In the genomic region with DNA sequence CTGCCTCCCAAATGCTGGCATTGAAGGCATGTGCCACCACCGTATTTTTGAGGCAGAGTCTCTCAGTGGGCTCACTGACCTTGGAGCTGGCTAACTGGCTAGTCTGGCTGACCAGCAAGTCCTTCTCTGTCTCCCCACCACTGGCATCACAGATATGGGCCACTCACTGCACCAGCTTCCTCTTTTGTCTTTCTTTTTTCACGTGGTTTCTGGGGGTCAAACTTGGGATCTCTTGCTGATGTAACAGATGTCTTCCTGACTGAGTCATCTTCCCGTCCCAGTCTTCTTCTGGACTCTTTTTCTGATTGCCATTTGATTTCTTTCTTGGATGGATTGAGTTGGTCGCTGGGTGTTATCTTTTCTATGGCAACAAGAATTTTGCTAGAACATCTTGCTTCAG, we compare ENCODE assay signal across 15 mouse cellular contexts.
"Had no signal": no experiment of that assay in that cellular context is flagged by ENCODE, and none has a peak within 500 bp of the region (broad histone marks: within the 10 kb centered on the region; RNA-seq: fewer than 3 reads in every experiment).

No protein-coding gene starts in this region.

- H3K4me2 ChIP-seq: limb, embryonic 15.5 days; liver, embryonic 12.5 days; lung, embryonic 14.5 days had no signal

- H3K4me1 ChIP-seq: liver, embryonic 12.5 days; megakaryocyte, embryonic 14.5 days had no signal

- H3K9me3 ChIP-seq: kidney, embryonic 15.5 days; limb, embryonic 15.5 days; liver, embryonic 12.5 days; midbrain, embryonic 13.5 days; neural tube, embryonic 13.5 days had no signal

- H3K4me3 ChIP-seq: kidney, embryonic 15.5 days; limb, embryonic 15.5 days; liver, embryonic 12.5 days; megakaryocyte, embryonic 14.5 days; midbrain, embryonic 13.5 days; neural tube, embryonic 13.5 days had no signal

- H3K27me3 ChIP-seq: kidney, embryonic 15.5 days; limb, embryonic 15.5 days; liver, embryonic 12.5 days; megakaryocyte, embryonic 14.5 days; midbrain, embryonic 13.5 days had no signal

- DNase-seq: kidney, adult 18-20 months; kidney, postnatal 14 days; left cerebral cortex, postnatal 4 days; lung, embryonic 14.5 days; lung, postnatal 10 days; lung, postnatal 4 days; right cerebral cortex, postnatal 25 days; thymus, adult 2 months; thymus, postnatal 25 days had no signal

- H3K9ac ChIP-seq: kidney, embryonic 15.5 days; limb, embryonic 15.5 days; liver, embryonic 12.5 days; lung, embryonic 14.5 days; midbrain, embryonic 13.5 days; neural tube, embryonic 13.5 days had no signal

- ATAC-seq: liver, embryonic 12.5 days had no signal

- H3K27ac ChIP-seq: kidney, embryonic 15.5 days; limb, embryonic 15.5 days; liver, embryonic 12.5 days; neural tube, embryonic 13.5 days had no signal

- H3K36me3 ChIP-seq: kidney, embryonic 15.5 days; liver, embryonic 12.5 days; midbrain, embryonic 13.5 days; neural tube, embryonic 13.5 days had no signal
